Mouse (Mus musculus): ENCODE results near the gene Gfer.
"Not testable (repeated sequence)": the region's sequence is repeated elsewhere in the genome, so short reads cannot be mapped to it uniquely, and the experiment has no call there.

DNA sequence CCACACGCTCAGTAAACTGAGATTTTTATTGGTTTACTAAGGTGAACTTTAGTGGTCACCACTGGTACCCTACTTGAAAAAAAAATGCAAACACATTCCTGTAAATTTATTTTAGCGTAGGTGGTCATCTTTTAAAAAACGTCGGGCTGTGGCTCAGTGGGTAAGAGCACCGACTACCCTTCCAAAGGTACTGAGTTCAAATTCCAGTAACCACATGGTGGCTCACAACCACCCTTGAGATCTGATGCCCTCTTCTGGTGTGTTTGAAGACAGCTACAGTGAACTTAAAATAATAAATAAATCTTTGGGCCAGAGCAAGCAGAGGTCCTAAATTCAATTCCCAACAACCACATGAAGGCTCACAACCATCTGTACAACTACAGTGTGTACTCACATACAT is 23.0 kb upstream of the Gfer start:
- not testable (repeated sequence) for TF ChIP-seq POLR2A (IDR thresholded peaks at IDR 0.05; ENCODE audit: borderline replicate concordance, extremely low read depth, insufficient read depth, insufficient read length, poor library complexity, severe bottlenecking)
- TF ChIP-seq CTCF (IDR thresholded peaks at IDR 0.05; ENCODE audit: borderline replicate concordance, extremely low read depth, insufficient read depth, insufficient read length): 0 out of 2 replicates have a peak, but pooled peaks have one; percentile 1
